Mouse (Mus musculus) heart, embryonic 10.5 days (tissue): ENCODE data around the gene Cyct. TPM values are rescaled to one million over a fixed set of nuclear protein-coding genes. Genes with fewer than 3 reads are reported as not detected.

ENCODE experiments used
- DNase-seq: peaks from one replicate; pipeline ENCODE4 v3.0.0-alpha.2; 2017; ENCODE audit warnings: low spot score
- H3K27ac ChIP-seq: fragments of 300-500 bp; sonication (generic); 2 replicates; pipeline ENCODE4 v1.5.1; 2016; ENCODE audit warnings: mild to moderate bottlenecking
- H3K27me3 ChIP-seq: fragments of 300-500 bp; sonication (generic); 2 replicates; pipeline ENCODE4 v1.6.1; 2016; ENCODE audit warnings: mild to moderate bottlenecking; ENCODE audit not compliant: poor library complexity, insufficient read depth, severe bottlenecking
- H3K36me3 ChIP-seq: fragments of 300-500 bp; sonication (generic); 2 replicates; pipeline ENCODE4 v1.6.1; 2016; ENCODE audit warnings: mild to moderate bottlenecking, moderate library complexity
- H3K4me1 ChIP-seq: fragments of 300-500 bp; sonication (generic); 2 replicates; pipeline ENCODE4 v1.6.1; 2016; ENCODE audit warnings: mild to moderate bottlenecking
- H3K4me3 ChIP-seq: fragments of 300-500 bp; sonication (generic); 2 replicates; pipeline ENCODE4 v1.5.1; 2016; ENCODE audit warnings: mild to moderate bottlenecking, moderate library complexity
- H3K9me3 ChIP-seq: fragments of 300-500 bp; sonication (generic); 2 replicates; pipeline ENCODE4 v1.6.1; 2016; ENCODE audit warnings: mild to moderate bottlenecking, moderate library complexity
- WGBS: fragments of 180-500 bp; shearing (Covaris S2); methylation state at CpG from one replicate; pipeline ENCODE4 v1.1.7; 2016; 5-methylcytosine and 5-hydroxymethylcytosine counted together
- polyA plus RNA-seq: library from polyadenylated mRNA; unstranded; fragments of >200 nt; fragmentation: Nextera tagmentation; extraction: Ambion mirVana; gene quantifications from 2 replicates; pipeline ENCODE4 v1.2.1, GENCODE M21; 2016

The Cyct gene
- 0.21 and 0.38 TPM in 2 replicates for polyA plus RNA-seq

GRCm38 (mm10) chr2:76360226-76360625 is at the start of gene Cyct:
TSS of gene Cyct (minus strand) at chr2:76360450.
- no peak for DNase-seq
- Histone ChIP-seq H3K9me3 (no peaks in the 10 kb centered on the region), H3K27ac (no peak within 1 kb of the TSS), H3K4me1 (no peaks in the 10 kb centered on the region), H3K36me3 (no peaks in the 10 kb centered on the region), H3K4me3 (no peak within 1 kb of the TSS), H3K27me3 (no peaks in the 10 kb centered on the region)
- WGBS, result 80% methylated on average over 11 of the region's 11 CpGs

DNA sequence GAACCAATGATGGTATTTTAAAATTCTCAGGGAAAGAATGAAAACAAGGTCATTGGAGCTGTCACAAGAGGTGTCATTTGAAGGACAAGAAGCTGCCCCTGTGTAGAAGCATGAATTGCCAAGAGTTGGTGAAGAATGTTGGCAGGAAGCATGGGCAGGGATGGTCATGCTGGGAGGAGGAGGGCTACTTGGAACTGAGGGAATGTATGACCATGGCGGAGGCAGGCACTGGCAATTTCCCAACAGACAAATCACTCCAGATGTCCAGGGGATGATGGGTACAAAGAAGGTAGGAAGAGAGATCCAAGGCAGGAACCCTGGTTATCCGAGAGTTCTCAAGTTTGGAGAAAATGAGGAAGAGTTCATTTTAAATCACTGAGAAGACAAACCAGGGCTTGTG is 49.7 kb upstream of the Cyct start:
- no peak overlapping the region for H3K27ac ChIP-seq
- H3K36me3 ChIP-seq, result no peaks in the 10 kb centered on the region
- no peak overlapping the region for H3K4me3 ChIP-seq
- WGBS, result 87% methylated on average over 2 of the region's 2 CpGs
- no peaks in the 10 kb centered on the region for H3K9me3 ChIP-seq
- DNase-seq, result no peak
- H3K4me1 ChIP-seq, result peaks cover 15% of the 10 kb centered on the region; the same call in 1 of the 2 replicates
- peaks cover 6% of the 10 kb centered on the region for H3K27me3 ChIP-seq

DNA sequence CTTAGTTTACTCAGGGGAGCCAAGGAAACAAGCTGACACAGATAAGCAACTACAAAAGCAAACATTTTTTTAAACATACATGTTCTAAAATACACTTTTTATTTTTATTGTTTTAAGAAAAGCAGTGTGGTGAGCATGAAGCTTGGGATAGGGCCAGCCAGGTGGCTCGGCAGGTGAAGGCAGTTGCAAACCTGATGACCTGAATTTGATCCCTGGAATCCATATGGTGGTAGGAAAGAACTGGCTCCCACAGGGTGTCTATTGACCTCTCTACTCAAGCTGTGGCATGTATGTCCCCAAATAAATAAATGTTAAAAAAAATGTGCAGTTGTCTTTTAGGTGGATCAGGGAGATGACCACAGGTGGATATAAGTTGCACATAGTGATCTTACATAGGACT is 49.3 kb upstream of the Cyct start:
- DNase-seq, result no peak
- Histone ChIP-seq H3K4me3 (no peak overlapping the region), H3K36me3 (no peaks in the 10 kb centered on the region)

GRCm38 (mm10) chr2:76406937-76407441 is 46.7 kb upstream of the Cyct start:
- Histone ChIP-seq H3K9me3 (no peaks in the 10 kb centered on the region), H3K4me3 (peak overlapping the region; percentile 82), H3K36me3 (no peaks in the 10 kb centered on the region), H3K4me1 (peaks cover 15% of the 10 kb centered on the region; the same call in 1 of the 2 replicates), H3K27ac (peak overlapping the region; percentile 87), H3K27me3 (peaks cover 20% of the 10 kb centered on the region)
- DNase-seq, result peak; percentile 89
- WGBS, result under 1% methylated on average over 49 of the region's 49 CpGs

More for the DNA sequence above, 49.3 kb upstream of the Cyct start:
- Histone ChIP-seq H3K4me1 (peaks cover 15% of the 10 kb centered on the region; the same call in 1 of the 2 replicates), H3K27ac (no peak overlapping the region), H3K9me3 (no peaks in the 10 kb centered on the region), H3K27me3 (peaks cover 10% of the 10 kb centered on the region)
- 75% methylated on average over 1 of the region's 1 CpGs for WGBS

- H3K4me1 ChIP-seq, result peaks cover 15% of the 10 kb centered on the region; the same call in 1 of the 2 replicates
- peak within 1 kb of the TSS; percentile 82 for H3K4me3 ChIP-seq
- WGBS, result under 1% methylated on average over 82 of the region's 89 CpGs
- peak; percentile 80 for DNase-seq
- H3K27me3 ChIP-seq, result peaks cover 20% of the 10 kb centered on the region
- H3K9me3 ChIP-seq, result no peaks in the 10 kb centered on the region
- H3K27ac ChIP-seq, result peak within 1 kb of the TSS; percentile 87
- H3K36me3 ChIP-seq, result no peaks in the 10 kb centered on the region
These were observed 46.1 kb upstream of the Cyct start, which contains the start of gene Osbpl6 for GRCm38 (mm10) chr2:76406151-76406936. TSS of gene Osbpl6 (plus strand) at chr2:76406508.

GRCm38 (mm10) chr2:76405596-76406150 is 45.4 kb upstream of the Cyct start:
- Histone ChIP-seq H3K4me1 (peaks cover 15% of the 10 kb centered on the region; the same call in 1 of the 2 replicates), H3K9me3 (no peaks in the 10 kb centered on the region), H3K27ac (peak overlapping the region; percentile 87), H3K27me3 (peaks cover 20% of the 10 kb centered on the region), H3K36me3 (no peaks in the 10 kb centered on the region), H3K4me3 (peak overlapping the region; percentile 82)
- no peak for DNase-seq
- 2% methylated on average over 15 of the region's 15 CpGs for WGBS

- peak; percentile 14 for DNase-seq
- Histone ChIP-seq H3K27me3 (peaks cover 16% of the 10 kb centered on the region), H3K27ac (no peak overlapping the region), H3K36me3 (no peaks in the 10 kb centered on the region), H3K9me3 (no peaks in the 10 kb centered on the region), H3K4me1 (peaks cover under 1% of the 10 kb centered on the region; the same call in 1 of the 2 replicates), H3K4me3 (no peak overlapping the region)
These were observed 39.9 kb upstream of the Cyct start for GRCm38 (mm10) chr2:76400178-76400577.

DNA sequence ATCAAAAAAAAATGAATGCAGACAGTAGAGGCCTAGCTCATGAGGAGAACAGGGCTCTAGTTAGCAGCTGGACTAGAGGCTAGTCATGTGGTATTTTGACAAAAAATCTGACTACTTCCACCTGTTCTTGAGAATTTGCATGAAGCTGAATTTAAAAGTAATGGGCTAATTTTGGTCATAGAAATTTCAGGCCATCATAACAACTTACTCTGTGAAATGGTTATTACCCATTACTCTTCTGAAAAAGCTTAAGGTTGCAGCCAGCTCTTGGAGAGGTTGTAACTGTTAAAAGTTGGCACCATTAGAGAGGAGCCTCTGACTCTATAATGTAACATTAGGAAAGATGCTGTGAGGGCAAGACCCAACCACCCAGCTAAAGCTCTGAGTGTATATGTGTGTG is 26.3 kb upstream of the Cyct start:
- DNase-seq, result no peak
- no peaks in the 10 kb centered on the region for H3K9me3 ChIP-seq
- H3K4me3 ChIP-seq, result no peak overlapping the region
- H3K4me1 ChIP-seq, result no peaks in the 10 kb centered on the region
- H3K27me3 ChIP-seq, result no peaks in the 10 kb centered on the region
- H3K36me3 ChIP-seq, result peaks cover 47% of the 10 kb centered on the region
- no peak overlapping the region for H3K27ac ChIP-seq

GRCm38 (mm10) chr2:76378646-76379045 is 18.4 kb upstream of the Cyct start:
- no peaks in the 10 kb centered on the region for H3K27me3 ChIP-seq
- H3K9me3 ChIP-seq, result no peaks in the 10 kb centered on the region
- H3K4me1 ChIP-seq, result no peaks in the 10 kb centered on the region
- no peak overlapping the region for H3K27ac ChIP-seq
- H3K4me3 ChIP-seq, result no peak overlapping the region
- no peak for DNase-seq
- WGBS, result 94% methylated on average over 19 of the region's 19 CpGs
- H3K36me3 ChIP-seq, result peaks cover 86% of the 10 kb centered on the region

- H3K27ac ChIP-seq, result no peak overlapping the region
- peaks cover 10% of the 10 kb centered on the region for H3K4me1 ChIP-seq
- H3K4me3 ChIP-seq, result no peak overlapping the region
- H3K27me3 ChIP-seq, result no peaks in the 10 kb centered on the region
- no peaks in the 10 kb centered on the region for H3K9me3 ChIP-seq
- peaks cover 59% of the 10 kb centered on the region for H3K36me3 ChIP-seq
- 93% methylated on average over 6 of the region's 6 CpGs for WGBS
- no peak for DNase-seq
These were observed 14.4 kb upstream of the Cyct start for GRCm38 (mm10) chr2:76374544-76375206.

GRCm38 (mm10) chr2:76372244-76372643 is 12.0 kb upstream of the Cyct start:
- no peak for DNase-seq
- H3K27me3 ChIP-seq, result no peaks in the 10 kb centered on the region
- peaks cover 10% of the 10 kb centered on the region for H3K4me1 ChIP-seq
- H3K27ac ChIP-seq, result no peak overlapping the region
- H3K36me3 ChIP-seq, result peaks cover 36% of the 10 kb centered on the region
- 45% methylated on average over 4 of the region's 4 CpGs for WGBS
- H3K9me3 ChIP-seq, result no peaks in the 10 kb centered on the region
- H3K4me3 ChIP-seq, result no peak overlapping the region

- H3K27me3 ChIP-seq, result no peaks in the 10 kb centered on the region
- H3K36me3 ChIP-seq, result peaks cover 27% of the 10 kb centered on the region
- peak overlapping the region; percentile 93 for H3K27ac ChIP-seq
- no peaks in the 10 kb centered on the region for H3K9me3 ChIP-seq
- no peak for DNase-seq
- 4% methylated on average over 7 of the region's 7 CpGs for WGBS
- peak overlapping the region; percentile 99 for H3K4me3 ChIP-seq
- peaks cover 10% of the 10 kb centered on the region for H3K4me1 ChIP-seq
These were observed 10.3 kb upstream of the Cyct start for GRCm38 (mm10) chr2:76370656-76370922.
